Mouse (Mus musculus) adrenal gland, postnatal 10 days (tissue): Measurements from ENCODE around the gene Pax8. TPM values are rescaled to one million over a fixed set of nuclear protein-coding genes. Genes with fewer than 3 reads are reported as not detected.

Experiments used
- DNase-seq: peaks from one replicate; pipeline ENCODE4 v3.0.0; 2021; ENCODE audit warnings: mixed read lengths
- total RNA-seq, 2 experiments: library from RNA; stranded (reverse); gene quantifications; 2 replicates each; pipeline ENCODE4 v1.2.3; 2021

Pax8 gene
- total RNA-seq, 2 experiments from 2014 or later: not detected

DNA sequence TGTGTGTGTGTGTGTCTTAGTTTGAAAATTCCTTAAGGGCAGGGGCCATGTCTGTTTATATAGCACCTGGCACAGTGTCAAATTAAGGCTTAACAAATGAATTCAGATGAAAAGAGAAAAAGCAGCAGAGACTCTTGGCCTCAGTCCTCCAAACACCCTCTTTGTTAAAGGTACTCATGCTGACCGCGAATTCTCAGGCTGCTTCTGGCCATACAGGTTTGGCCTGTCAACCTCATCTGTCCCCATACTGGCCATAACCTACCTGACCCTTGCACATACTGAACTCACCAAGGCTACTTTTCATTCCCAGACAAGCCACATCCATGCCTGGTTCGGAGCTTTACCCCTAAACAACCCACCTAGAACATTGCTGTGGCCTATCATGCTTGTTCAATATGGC lies 62.2 kb downstream of the Pax8 start:
- DNase-seq: no peak

GRCm38 (mm10) chr2:24409166-24409565 lies 66.2 kb downstream of the Pax8 start:
- peak; percentile 79 for DNase-seq

DNA sequence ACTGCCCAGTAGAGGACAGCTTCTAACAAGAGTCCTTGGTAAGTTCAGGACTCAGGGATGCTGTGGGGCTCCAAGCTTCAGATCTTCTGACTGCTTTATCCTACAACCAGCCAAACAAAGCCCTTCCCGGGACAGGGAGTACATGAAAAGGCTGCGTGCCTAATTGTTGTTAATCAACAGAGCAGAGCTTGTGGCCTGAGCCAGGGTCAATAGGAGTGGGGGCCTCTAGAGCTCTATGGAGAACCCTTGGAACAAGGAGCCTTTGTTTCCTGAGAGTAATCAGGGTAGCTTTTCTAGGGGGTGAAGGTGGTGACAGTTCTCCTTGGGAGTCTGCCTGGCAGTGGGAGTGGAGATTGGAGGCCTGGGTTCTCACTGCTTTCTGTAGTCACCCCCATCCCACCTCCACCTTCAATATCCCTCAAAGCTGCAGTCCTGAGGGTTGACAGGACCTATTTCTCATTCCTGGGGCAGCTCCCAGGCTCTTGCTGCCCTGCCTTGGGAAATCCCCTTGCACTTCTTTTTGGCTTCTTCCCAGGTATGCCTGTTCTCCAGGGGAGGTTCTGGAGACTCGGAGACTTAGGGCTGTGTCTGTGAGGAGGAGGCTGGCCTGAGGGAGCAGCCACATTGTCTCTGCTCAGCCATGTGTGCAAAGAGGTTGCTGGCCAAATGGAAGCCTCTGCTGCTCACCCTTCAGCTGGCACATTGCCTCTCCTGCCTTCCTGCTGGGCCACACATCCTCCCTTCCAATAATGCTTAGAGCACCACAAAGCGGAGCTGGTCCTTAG lies 67.5 kb downstream of the Pax8 start:
- DNase-seq: no peak

DNA sequence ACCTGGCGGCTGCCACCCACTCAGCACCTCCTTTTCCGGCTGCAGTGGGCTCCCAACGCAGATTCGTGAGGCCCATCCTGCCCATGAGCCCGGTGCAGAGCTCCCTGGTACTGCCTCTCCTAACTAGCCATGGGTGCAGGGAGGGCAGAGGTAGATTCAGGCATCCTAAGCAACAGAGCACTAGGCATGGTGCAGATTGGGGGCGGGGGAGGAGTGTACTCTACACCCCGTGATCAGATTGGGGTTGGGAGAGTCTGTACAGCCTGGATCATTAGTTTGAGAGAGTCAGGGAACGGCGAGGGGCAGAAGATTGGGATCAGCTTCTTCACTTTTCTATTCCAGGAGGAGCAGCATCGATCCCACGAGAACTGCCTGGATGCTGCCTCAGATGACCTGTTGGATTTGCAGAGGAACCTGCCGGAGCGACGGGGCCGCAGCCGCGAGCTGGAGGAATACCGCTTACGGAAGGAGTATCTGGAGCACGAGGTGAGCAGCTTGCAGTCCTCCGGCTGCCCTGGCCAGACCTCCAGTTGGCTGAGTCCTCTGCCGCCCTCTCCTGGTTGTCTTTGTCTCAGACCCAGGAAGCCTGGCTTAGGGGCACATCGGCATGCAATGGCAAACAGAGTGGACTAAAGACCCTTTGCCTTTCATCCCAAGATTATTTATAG lies 69.9 kb downstream of the Pax8 start:
- peak; percentile 86 for DNase-seq

DNA sequence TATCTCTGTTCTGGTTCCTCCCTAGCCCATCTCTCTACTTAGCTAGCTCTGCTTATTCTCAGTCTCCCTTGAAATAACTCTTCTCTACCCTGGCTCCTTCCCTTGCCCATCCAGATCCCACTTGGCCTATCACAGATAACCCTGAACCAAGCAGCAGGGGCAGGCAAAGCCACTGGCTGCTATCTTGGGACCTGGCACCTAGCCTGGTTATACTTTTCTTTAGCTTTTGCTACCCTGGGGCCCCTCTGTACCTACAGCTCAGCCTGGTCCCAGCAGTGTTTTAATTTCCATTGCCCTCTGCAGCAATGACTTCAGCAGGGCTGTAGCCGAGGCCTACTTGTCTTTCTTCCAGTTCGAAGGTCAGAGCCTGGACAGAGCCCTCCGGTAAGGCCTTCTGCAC lies 74.7 kb downstream of the Pax8 start:
- no peak for DNase-seq

DNA sequence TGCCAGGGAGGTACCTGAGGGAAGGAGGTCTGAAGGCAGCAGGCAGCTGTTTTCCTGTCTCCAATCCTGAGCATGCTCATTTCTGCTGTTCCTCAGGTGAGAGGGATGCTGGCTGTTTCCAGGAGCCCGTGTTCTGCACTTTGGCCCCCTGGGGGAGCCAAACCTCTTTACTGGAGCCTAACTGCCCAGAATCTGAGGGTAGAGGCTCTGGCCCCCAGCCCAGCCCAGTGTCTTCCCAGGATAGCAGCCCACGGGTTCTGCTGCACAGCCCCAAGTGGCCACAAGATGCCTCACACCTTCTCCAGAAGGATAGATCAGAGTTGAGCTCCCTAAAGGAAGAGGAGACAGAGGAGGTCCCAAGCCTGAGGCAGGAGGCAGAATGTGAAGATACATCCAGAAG lies 78.3 kb downstream of the Pax8 start:
- no peak for DNase-seq

DNA sequence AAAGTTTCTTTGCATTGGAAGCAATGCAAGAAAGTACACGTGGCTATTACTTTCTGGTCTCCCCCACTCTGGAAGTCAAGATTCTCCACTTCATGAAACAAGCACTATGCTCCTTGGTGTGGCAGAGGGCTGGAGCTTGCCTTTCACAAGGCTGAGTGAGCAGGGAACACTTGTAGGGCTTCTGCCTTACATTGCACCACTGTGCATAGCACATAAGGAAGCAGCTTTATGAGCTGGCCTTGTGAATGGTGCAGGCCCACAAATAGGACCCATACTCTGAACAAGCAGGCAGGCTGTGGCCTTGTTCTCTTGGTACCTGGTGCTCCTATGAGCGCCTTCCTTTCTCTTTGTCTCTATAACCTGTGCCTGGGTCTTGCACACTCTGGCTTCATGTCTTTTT lies 82.1 kb downstream of the Pax8 start:
- DNase-seq: no peak

- DNase-seq: no peak
These were observed 87.8 kb downstream of the Pax8 start for GRCm38 (mm10) chr2:24387361-24388283.

- no peak for DNase-seq
These were observed 88.5 kb downstream of the Pax8 start for GRCm38 (mm10) chr2:24386964-24387320.

DNA sequence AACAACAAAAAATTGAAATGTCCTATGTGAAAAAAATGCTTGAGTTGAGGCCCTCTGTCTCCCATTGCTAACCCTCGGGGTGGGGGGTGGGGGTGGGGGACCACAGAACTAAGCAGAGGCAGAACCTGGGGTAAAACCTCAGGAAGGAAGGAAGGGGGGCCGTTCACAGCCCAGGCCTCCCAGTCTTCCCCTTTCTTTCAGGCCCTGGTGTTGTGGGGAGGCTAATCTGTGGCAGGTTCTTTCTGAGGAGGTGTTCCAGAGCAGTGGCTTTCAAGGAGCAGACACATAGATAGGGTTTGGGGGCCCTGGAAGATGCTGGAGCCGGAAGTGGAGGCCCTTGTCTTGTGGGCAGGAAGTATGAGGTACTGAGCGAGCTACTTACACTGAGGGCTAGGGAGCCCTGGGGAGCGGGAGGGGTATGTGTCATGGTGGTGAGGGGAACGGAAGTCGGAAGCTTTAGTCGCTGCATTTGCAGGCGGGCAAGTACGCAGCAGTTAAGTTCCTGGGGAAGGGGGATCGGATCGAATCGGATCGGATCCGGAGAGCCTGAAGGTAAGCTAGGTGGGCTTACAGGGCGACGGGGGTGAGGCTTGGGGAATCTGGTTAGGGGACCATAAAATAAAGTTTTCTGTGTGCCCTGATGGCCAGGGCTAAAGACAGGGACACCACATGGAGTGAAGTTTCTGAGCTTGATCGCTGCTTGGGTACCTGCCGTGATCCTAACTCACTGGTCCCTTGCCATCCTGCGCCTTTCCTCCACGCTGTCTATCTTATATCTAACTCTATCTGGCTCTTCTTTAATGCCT lies 89.0 kb downstream of the Pax8 start:
- no peak for DNase-seq

DNA sequence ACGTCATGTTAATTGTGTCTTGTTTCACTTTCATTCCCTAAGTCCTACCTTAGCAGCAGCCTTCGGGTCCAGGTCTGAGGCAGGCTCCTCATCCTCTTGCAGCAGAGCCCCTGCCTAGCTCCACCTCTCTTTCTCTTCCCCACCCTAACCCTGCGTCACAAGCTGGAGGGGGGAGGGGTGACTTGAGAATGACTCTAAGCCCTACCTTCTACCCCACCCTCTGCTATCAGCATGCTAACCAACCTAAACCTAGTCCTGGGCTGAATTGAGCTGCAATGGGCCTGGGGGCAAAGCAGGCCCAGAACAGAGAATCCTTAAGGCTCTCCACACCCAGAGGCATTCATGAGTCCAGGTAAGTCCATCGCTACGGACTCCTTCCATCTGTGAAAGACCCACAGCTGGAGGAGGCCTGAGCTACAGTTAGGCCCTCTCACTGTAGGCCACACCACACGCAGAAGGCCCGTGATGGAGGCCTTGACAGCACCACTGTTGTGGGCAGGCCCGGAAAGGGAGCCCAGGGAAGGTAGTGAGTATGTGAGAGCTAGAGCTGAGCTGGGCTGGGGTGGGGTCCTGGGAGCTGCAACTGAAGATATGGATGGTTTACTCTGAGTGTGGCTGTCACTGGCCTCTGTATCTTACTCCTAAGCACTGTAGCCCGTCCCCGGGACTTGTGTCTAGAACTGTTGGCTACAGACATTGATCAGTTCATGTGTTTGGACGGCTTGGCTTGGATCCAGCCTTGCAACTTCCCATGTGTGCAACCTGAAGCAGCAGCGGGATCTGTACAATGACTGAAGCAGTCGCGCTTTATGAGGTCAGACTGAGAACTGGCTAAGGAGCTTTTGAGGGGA lies 90.1 kb downstream of the Pax8 start:
- no peak for DNase-seq

DNA sequence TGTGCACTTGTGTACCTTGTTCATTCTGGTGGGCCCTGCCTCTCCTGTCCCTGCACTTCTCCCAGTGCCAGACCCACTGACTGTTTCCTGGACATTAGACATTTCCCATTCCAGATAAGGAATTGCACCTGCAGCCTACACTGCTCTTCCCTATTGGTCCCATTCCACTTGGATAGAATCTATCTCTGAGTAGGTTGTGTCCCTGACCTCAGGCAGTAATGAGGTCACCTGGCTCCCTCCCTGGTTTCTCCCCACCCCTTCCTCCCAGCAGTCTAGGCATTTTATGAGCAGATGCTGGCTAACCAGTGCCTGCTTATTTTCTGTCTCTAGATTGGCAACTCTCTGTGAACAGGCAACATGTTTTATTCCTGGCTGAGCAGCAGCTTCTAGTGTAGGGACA lies 91.0 kb downstream of the Pax8 start:
- no peak for DNase-seq

DNA sequence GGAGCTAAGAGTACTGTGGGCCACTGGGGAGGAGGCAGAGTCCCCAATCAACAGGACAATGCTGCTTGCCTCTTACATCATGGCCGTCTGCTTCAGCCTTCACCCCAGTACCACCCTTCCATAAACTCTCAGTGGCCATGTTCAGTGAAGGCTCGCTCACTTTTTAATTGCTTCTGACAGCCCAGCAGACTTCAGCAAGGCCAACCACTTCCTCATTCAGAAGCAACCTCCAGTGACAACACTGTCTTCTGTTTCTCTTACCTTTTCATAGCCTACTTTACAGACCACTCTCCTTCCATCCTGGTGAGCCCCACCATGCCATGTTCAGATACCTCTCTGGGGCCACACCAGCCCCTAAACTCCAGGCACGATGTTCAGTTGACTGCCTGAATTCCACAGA lies 91.8 kb downstream of the Pax8 start:
- no peak for DNase-seq

- no peak for DNase-seq
These were observed 92.8 kb downstream of the Pax8 start for GRCm38 (mm10) chr2:24382456-24383230.

DNA sequence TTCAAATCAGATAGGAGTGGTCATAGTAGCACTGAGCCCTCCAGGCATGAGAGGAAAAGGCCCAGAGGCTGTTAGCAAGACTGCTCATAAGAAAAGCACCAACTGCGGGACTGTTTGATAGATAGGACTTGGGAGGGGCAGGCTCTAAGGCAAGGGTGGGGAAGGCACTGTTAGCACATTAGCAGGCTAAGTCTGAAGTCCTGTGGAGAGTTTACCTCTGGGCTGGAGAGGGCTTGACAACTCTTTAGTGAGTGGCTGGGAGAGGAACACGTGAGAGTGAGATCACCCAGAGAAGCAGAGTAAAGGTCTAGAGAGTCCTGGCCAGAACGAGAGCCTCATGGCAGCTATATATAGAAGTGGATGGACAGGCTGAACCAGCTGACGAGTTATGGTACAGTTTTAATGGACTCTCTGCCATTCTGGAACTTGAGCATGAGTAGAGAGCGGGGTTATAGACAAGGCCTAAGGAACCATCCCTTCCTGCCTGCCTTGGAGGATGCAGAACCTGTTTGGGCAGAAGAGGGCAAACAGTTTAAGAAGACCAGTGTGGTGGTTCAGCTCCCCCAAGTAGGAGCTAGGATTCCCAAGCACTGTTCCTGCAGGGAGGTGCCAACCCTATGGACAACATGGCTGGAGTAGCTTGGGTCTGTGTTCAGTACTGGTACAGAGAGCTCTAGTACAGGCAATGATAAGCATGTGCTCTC lies 96.5 kb downstream of the Pax8 start:
- no peak for DNase-seq
